Mouse (Mus musculus) liver, adult (tissue): ENCODE measurements at regions not wholly inside any gene's neighbourhood (a gene's known extent, or its start where the extent isn't known, plus 50 kb on each side); places are given as distances from the start of the nearest gene placed in this dataset.

ENCODE experiments used
- GATA4 ChIP-seq: IDR thresholded peaks from 2 replicates; pipeline ENCODE4 v1.6.1; 2014; ENCODE audit warnings: mild to moderate bottlenecking, low read length; ENCODE audit not compliant: insufficient replicate concordance

GRCm38 (mm10) chr11:112238960-112239884 is 542.8 kb upstream of the Sox9 start:
- TF ChIP-seq GATA4: no peak

- no peak for TF ChIP-seq GATA4
Measured at GRCm38 (mm10) chr11:112252548-112252947, 529.5 kb upstream of the Sox9 start.

DNA sequence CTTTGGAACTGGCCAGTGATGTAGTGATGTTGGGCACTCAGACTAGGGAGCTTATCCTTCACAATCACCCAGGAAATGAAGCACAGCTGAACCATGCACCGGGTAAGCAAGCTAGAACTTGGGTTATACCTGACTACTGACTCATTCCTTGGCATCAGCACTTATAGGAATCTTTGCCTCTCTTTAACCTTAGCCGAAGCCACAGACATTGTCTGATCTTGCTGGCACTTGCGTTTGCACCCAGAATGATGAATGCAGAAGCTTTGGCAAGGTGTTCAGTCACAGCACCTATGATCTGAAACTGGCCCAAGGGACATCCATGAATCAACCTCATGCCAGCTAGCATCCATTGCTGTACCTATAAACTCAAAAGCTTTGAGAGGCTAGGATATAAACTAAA is 529.0 kb upstream of the Sox9 start:
- TF ChIP-seq GATA4: no peak

DNA sequence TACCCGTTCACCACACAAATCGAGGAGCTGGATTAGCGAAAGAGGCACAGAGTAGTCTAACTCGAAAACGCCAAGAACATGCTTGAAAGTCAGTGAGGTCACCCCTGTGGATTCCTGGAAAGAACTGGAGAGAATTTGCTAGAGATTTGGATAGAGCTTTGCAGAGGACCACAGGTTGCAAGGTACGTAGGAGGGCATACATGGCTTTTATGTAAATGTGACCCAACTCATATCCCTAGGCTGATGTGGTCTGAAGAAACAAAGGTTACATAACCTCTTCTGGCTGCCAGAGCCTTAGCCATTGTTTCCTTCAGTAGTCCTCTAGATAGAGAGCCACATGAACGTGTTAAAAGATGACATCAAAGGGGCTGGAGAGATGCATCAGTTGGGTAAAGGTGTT is 525.7 kb upstream of the Sox9 start:
- TF ChIP-seq GATA4: no peak

DNA sequence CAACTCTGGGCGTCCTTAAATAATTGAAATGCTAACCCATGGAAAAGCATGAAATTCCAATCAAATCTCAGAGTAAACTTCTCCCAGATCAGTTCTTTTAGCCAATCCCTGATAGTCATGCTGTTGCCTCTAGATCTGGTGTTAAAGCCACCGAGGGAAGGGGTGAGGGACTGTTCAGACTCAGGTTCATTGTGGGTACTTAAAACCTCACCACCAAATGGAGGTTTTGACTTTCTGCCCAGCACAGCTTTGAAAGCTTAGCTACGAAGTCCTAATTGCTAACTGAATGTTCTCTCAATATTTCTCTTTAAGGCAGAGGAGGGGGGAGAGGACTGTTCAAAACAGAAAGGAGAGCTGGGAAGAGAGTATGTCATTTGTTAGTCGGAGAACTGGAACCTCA is 517.9 kb upstream of the Sox9 start:
- TF ChIP-seq GATA4: no peak

DNA sequence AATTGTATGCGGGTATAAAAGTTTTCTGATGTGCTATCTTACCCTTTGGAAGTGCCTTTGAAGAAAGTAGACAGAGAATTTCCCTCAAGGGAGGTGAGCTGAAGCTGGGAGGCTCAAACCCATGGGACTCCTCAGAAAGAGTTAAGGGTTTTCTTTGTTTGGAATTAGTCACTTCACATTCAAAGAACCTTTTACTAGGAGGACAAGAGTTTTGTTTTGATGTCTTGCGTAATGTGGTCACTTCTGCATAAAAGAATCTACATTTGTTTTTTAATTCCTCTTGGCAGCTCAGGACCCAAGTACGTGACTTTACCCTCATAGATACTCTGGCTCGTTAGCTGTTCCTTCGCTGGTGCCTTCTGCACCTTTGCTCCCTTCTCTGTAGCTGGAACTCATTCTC is 511.1 kb upstream of the Sox9 start:
- no peak for TF ChIP-seq GATA4

DNA sequence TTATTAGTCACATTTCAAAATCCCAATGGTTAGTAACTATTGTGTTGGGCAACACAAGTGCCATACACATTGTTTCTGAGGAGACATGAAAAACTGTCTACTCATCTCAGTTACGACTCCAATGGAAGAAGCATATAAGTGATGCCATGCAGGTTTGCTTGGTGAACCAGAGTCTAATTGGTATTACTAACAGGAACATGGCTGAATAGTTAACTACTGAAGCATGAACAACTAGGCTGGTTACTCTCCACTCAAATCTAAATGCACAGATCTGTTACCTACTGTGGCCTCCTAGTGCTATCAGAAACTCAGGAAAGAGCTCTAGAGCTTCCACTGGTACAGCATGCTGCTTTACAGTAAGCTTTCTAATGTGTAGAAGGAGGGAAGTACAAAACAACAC is 503.5 kb upstream of the Sox9 start:
- TF ChIP-seq GATA4: no peak

- no peak for TF ChIP-seq GATA4
Measured at GRCm38 (mm10) chr11:112282911-112283310, 499.1 kb upstream of the Sox9 start.

DNA sequence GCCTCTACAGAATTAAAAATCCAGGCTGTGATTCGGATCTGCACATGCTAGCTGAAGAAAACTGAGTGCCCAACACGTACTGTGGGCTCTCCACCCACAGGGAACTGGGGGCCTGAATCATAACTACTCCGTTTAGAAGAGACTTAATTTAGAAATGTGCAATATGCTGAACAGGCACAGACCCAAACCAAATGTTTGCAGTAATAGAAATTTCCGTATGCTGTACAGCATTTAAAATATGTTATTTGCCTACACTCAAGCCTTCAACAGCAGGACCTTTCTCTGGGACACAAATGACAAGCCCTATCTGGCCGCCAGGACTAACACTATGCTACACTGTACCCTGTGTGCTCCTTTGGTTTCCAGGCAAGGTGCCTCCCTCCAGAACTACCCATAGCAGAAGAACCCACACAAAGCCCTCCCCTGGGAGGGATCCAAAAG is 483.1 kb upstream of the Sox9 start:
- no peak for TF ChIP-seq GATA4

DNA sequence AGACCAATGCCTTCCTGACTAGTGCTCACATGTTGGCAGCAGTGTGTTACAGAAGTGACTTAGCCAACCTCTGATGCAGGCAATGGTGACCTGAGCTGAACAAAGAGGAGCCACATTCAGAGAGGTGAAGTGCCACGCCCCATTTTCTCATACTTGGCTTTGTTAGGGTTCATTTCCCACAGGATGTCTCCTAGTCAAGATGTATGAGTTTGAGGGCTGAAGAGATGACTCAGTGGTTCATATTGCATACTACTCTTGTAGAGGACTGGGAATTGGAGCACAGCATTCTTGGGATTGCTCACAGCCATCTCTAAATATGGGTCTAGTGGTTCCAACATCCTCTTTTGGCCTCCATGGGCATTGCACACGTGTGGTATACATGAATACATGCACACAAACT is 478.9 kb upstream of the Sox9 start:
- no peak for TF ChIP-seq GATA4

GRCm38 (mm10) chr11:112325850-112326249 is 456.2 kb upstream of the Sox9 start:
- no peak for TF ChIP-seq GATA4

- no peak for TF ChIP-seq GATA4
Measured at GRCm38 (mm10) chr11:112327606-112328005, 454.4 kb upstream of the Sox9 start.

GRCm38 (mm10) chr11:112345133-112345532 is 436.9 kb upstream of the Sox9 start:
- no peak for TF ChIP-seq GATA4

DNA sequence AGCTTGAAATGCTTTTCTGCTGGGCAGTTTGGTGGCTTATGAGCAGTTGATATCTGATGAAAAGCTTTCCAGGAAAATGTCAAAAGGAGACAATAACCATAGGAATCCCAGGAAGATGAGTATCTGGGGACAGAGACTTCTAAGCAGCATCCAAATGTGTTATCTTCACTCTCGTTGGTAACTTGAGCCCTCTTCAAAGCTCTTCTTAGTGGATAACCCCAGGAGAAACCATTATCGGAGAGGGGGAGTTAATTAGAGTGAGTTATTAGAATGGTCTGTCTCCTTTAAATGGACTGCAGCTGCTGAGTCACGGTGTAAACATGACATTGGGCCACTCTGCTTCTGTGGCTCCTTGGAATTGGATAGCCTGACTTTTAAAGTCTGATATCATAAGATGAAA is 436.4 kb upstream of the Sox9 start:
- TF ChIP-seq GATA4: no peak

GRCm38 (mm10) chr11:112346089-112346488 is 435.9 kb upstream of the Sox9 start:
- no peak for TF ChIP-seq GATA4

DNA sequence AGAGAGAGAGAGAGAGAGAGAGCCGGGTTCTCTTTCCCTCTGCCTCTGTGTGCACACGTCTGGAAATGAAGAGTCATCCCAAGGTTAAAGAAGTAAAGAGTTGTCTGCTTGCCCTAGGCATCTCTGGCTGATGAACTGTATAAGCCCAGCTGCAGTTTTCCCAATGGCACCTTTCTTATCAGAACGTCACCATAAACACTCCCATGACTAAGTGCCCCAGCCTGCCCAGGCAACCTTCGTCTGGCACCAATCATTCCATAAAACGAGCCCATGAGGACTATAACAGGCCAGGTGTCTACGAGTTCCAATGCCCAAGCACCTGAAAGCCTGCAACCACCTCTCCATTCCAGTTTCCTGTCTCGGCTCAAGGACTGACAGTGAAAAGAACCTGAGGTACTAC is 435.5 kb upstream of the Sox9 start:
- no peak for TF ChIP-seq GATA4

- no peak for TF ChIP-seq GATA4
Measured at GRCm38 (mm10) chr11:112355311-112355710, 426.7 kb upstream of the Sox9 start.
